In the genomic region with DNA sequence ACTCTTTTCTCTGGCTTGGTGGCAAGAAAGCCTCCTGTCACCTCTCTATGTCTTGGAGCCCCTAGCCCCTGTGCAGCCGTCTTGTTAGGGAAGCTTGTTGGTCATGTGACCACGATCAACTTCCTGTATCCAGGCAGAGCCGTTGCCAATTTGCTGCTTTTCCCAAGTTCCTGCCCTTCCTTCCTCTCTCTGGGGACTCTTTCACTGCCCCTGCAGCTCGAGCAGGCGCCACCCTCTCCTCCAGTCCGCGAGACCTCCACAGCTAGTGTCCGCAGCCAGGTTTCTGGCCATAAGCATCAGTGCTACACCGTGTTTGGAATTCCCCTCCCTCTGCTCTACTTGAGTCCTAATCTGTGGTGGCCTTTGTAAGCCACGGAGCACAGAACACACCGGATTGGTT, we compare ENCODE assay signal across 21 mouse cellular contexts. TPM values are rescaled to one million over a fixed set of nuclear protein-coding genes. Genes with fewer than 3 reads are reported as not detected.
A peak's percentile ranks its signal among the peaks of the same experiment; 100 is the strongest.
DNase-seq lines count a peak whose midpoint lies in the region; ATAC-seq and TF ChIP-seq lines count a peak whose summit lies in the region.
"Had no signal": no experiment of that assay in that cellular context is flagged by ENCODE, and none has a peak within 500 bp of the region (broad histone marks: within the 10 kb centered on the region; RNA-seq: fewer than 3 reads in every experiment).

No protein-coding gene starts in this region.

- no peaks in the 10 kb centered on the region for H3K9me3 ChIP-seq in heart, embryonic 11.5 days (replicated peaks; ENCODE audit: control insufficient read depth, low read length)
- H3K9me3 ChIP-seq in embryonic facial prominence, embryonic 10.5 days, result no peaks in the 10 kb centered on the region
- H3K9me3 ChIP-seq in heart, postnatal 0 days (replicated peaks; ENCODE audit: control insufficient read depth, low read length), result no peaks in the 10 kb centered on the region
- H3K9me3 ChIP-seq: embryonic facial prominence, embryonic 15.5 days; forebrain, embryonic 15.5 days; hindbrain, embryonic 15.5 days had no signal

- H3K27me3 ChIP-seq in heart, embryonic 11.5 days (ENCODE audit: control insufficient read depth, insufficient read depth, low read length), result peaks cover 3% of the 10 kb centered on the region; the same call in 1 of the 2 replicates
- H3K27me3 ChIP-seq in embryonic facial prominence, embryonic 10.5 days (replicated peaks; ENCODE audit: low read depth, poor library complexity, severe bottlenecking), result peaks cover 17% of the 10 kb centered on the region; the same call in 1 of the 2 replicates
- no peaks in the 10 kb centered on the region for H3K27me3 ChIP-seq in heart, postnatal 0 days (ENCODE audit: control insufficient read depth, insufficient read depth, low read length)
- H3K27me3 ChIP-seq: embryonic facial prominence, embryonic 15.5 days; forebrain, embryonic 15.5 days; hindbrain, embryonic 15.5 days had no signal

- no peaks in the 10 kb centered on the region for H3K4me1 ChIP-seq in heart, embryonic 11.5 days (ENCODE audit: control insufficient read depth, insufficient read depth, low read length)
- H3K4me1 ChIP-seq in embryonic facial prominence, embryonic 10.5 days, result peaks cover 33% of the 10 kb centered on the region
- H3K4me1 ChIP-seq in heart, postnatal 0 days (ENCODE audit: control insufficient read depth, insufficient read depth), result no peaks in the 10 kb centered on the region
- H3K4me1 ChIP-seq: forebrain, embryonic 15.5 days; hindbrain, embryonic 15.5 days had no signal

- TF ChIP-seq EP300 in heart, postnatal 0 days (IDR thresholded peaks at IDR 0.05; ENCODE audit: low read depth), result no peak

- no peak for TF ChIP-seq CTCF in heart, postnatal 0 days (IDR thresholded peaks at IDR 0.05; ENCODE audit: low read depth)

- no peak overlapping the region for H3K9ac ChIP-seq in heart, embryonic 11.5 days (ENCODE audit: low read depth, low read length)
- H3K9ac ChIP-seq in heart, postnatal 0 days (replicated peaks; ENCODE audit: low read depth, low read length), result no peak overlapping the region
- H3K9ac ChIP-seq: embryonic facial prominence, embryonic 15.5 days; forebrain, embryonic 15.5 days; hindbrain, embryonic 15.5 days had no signal

- 62% methylated on average over 11 of the region's 11 CpGs for WGBS in heart, embryonic 11.5 days (ENCODE audit: insufficient replicate concordance)
- 72% methylated on average over 11 of the region's 11 CpGs for WGBS in embryonic facial prominence, embryonic 10.5 days
- 47% methylated on average over 11 of the region's 11 CpGs for WGBS in heart, postnatal 0 days

- no peaks in the 10 kb centered on the region for H3K36me3 ChIP-seq in heart, embryonic 11.5 days (ENCODE audit: control insufficient read depth, insufficient read depth, low read length)
- no peaks in the 10 kb centered on the region for H3K36me3 ChIP-seq in embryonic facial prominence, embryonic 10.5 days (replicated peaks)
- no peaks in the 10 kb centered on the region for H3K36me3 ChIP-seq in heart, postnatal 0 days (replicated peaks; ENCODE audit: control insufficient read depth, insufficient read depth, low read length)
- H3K36me3 ChIP-seq: embryonic facial prominence, embryonic 15.5 days; forebrain, embryonic 15.5 days; hindbrain, embryonic 15.5 days had no signal

- peak; percentile 28 to 46 for DNase-seq in heart, adult 18-20 months
- DNase-seq in embryonic facial prominence, embryonic 10.5 days (ENCODE audit: low spot score), result no peak
- peak; percentile 16 for DNase-seq in heart, postnatal 0 days (ENCODE audit: low spot score)
- peak; percentile 46 for DNase-seq in lung, postnatal 10 days
- DNase-seq in ovary, postnatal 14 days (ENCODE audit: low spot score), result no peak
- no peak for DNase-seq in urinary bladder, postnatal 4 days (ENCODE audit: low spot score in 2 of 2)
- no peak for DNase-seq in cerebellum, postnatal 14 days
- DNase-seq: cerebellum, postnatal 25 days; gastrocnemius, postnatal 10 days; right cerebral cortex, postnatal 25 days; thymus, postnatal 14 days had no signal

- no peak for ATAC-seq in heart, embryonic 11.5 days (replicated peaks; ENCODE audit: insufficient number of reproducible peaks, low FRiP score, low TSS enrichment)
- 0 out of 2 replicates have a peak, but pooled peaks have one; percentile 17 for ATAC-seq in heart, postnatal 0 days (ENCODE audit: insufficient read depth, low read depth)
- ATAC-seq: forebrain, embryonic 15.5 days had no signal

- H3K4me3 ChIP-seq in heart, embryonic 11.5 days (ENCODE audit: low read depth, low read length), result no peak overlapping the region
- no peak overlapping the region for H3K4me3 ChIP-seq in embryonic facial prominence, embryonic 10.5 days
- H3K4me3 ChIP-seq in heart, postnatal 0 days (ENCODE audit: low read depth, low read length), result no peak overlapping the region; the same call in 1 of the 2 replicates
- H3K4me3 ChIP-seq: embryonic facial prominence, embryonic 15.5 days; forebrain, embryonic 15.5 days; hindbrain, embryonic 15.5 days had no signal

- no peak overlapping the region for H3K4me2 ChIP-seq in heart, embryonic 11.5 days
- peak overlapping the region; percentile 28 for H3K4me2 ChIP-seq in heart, postnatal 0 days (ENCODE audit: low read depth, low read length)
- H3K4me2 ChIP-seq: embryonic facial prominence, embryonic 15.5 days; forebrain, embryonic 15.5 days; hindbrain, embryonic 15.5 days had no signal

- no peak overlapping the region for H3K27ac ChIP-seq in heart, embryonic 11.5 days (ENCODE audit: low read depth, low read length)
- peak overlapping the region; percentile 31 for H3K27ac ChIP-seq in embryonic facial prominence, embryonic 10.5 days (replicated peaks)
- H3K27ac ChIP-seq in heart, postnatal 0 days (ENCODE audit: low read depth), result 0 out of 2 replicates have a peak overlapping the region, but pooled peaks have one; percentile 16
- H3K27ac ChIP-seq: embryonic facial prominence, embryonic 15.5 days; forebrain, embryonic 15.5 days; hindbrain, embryonic 15.5 days had no signal

RNA-seq across cellular contexts. Expression of a gene that starts 59.7 kb away (rescaled TPM):
- not detected for total RNA-seq in heart, adult 18-20 months (2021)
- polyA plus RNA-seq in heart, embryonic 11.5 days (2014; fragmentation: Nextera tagmentation; extraction: Ambion mirVana), result not detected in 2 replicates
- polyA plus RNA-seq in embryonic facial prominence, embryonic 10.5 days (2016; fragmentation: Nextera tagmentation; extraction: Ambion mirVana), result not detected in 2 replicates
- total RNA-seq in heart, postnatal 0 days (2014; rRNA removed; ENCODE audit: low replicate concordance), result not detected in 2 replicates
- not detected in 2 replicates for polyA plus RNA-seq in heart, postnatal 0 days (2015; fragmentation: Nextera tagmentation; extraction: Ambion mirVana)
- total RNA-seq: gastrocnemius, postnatal 10 days; left cerebral cortex, postnatal 25 days; MEL; midbrain, postnatal 0 days; neutrophil, adult 5-6 weeks had no signal
- polyA plus RNA-seq: brain, embryonic 14.5 days; embryonic facial prominence, embryonic 15.5 days; forebrain, embryonic 15.5 days; kidney, embryonic 14.5 days; midbrain, postnatal 0 days had no signal

Comparison
In these comparisons a context has a peak if more than half of its experiments do, and no peak if none do; other contexts are left out.
1. DNase-seq: peak in heart, adult 18-20 months (2 of 2), heart, postnatal 0 days (single experiment) and lung, postnatal 10 days (single experiment); none in embryonic facial prominence, embryonic 10.5 days (single experiment), ovary, postnatal 14 days (single experiment), urinary bladder, postnatal 4 days (0 of 2) and cerebellum, postnatal 14 days (0 of 2).